Mouse (Mus musculus): Measurements from ENCODE around the gene Ctu2. TPM values are rescaled to one million over a fixed set of nuclear protein-coding genes. Genes with fewer than 3 reads are reported as not detected.

Gene Ctu2
- 45.4 and 56.2 TPM in 2 replicates for polyA plus RNA-seq (2014; fragmentation: Nextera tagmentation; extraction: Ambion mirVana)

DNA sequence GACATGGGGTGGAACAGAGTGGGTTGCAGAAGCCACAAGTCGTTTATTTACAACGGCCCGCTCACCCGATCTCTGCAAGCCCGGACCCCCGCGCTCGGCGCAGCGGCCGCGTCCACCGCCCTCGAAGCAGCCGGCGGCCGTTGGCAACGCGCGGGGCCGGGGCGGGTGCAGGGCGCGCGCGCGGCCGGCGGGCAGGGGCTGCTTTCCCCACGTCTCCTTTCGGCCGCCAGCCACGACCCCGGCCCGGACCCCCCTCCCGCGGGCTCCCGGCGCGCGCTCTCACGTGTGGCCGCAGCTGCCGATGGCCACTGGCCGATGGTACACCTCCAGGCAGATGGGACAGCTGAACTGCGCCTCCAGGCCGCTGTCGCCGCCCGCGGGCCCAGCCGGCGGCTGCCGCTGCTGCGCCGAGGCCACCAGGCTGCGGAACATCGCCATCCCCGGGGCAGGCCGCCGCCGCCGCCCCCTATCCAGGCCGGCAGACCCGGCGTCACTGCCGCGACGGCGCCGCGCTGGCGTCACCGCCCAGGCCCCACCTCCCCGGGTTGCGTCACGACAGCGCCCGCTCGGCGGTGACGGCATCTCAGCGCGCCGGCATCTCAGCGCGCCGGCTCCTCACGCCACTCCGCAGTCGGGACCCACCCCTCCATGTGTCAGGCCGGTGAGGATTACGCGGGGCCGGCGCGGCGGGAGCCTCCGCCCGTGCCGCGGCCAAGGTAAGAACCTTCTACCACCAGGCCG is at the start of gene Ctu2, which contains the start of gene Rnf166:
Gene Ctu2, plus strand, starts transcription at position 564 of the 741 bp plus-strand sequence.
Gene Rnf166, minus strand, starts transcription at position 485 of the 741 bp plus-strand sequence.
- DNase-seq = peak; percentile 95
- H3K4me1 ChIP-seq (ENCODE audit: insufficient read depth) = no peaks in the 10 kb centered on the region
- TF ChIP-seq CTCF (IDR thresholded peaks at IDR 0.05; ENCODE audit: low read depth) = no peak
- under 1% methylated on average over 95 of the region's 103 CpGs for WGBS
- peak within 1 kb of the TSS; percentile 63; the same call in 1 of the 2 replicates for H3K27ac ChIP-seq (ENCODE audit: low read depth)
- peak within 1 kb of the TSS; percentile 93 for H3K4me2 ChIP-seq
- peaks cover 41% of the 10 kb centered on the region for H3K36me3 ChIP-seq (ENCODE audit: insufficient read depth)
- peak within 1 kb of the TSS; percentile 84 for H3K9ac ChIP-seq
- H3K9me3 ChIP-seq (ENCODE audit: low read depth, low read length) = no peaks in the 10 kb centered on the region
- peak; percentile 89 for ATAC-seq (ENCODE audit: insufficient read depth)
- H3K4me3 ChIP-seq (ENCODE audit: low read depth, low read length) = peak within 1 kb of the TSS; percentile 100
- H3K27me3 ChIP-seq (ENCODE audit: insufficient read depth, low read length) = no peaks in the 10 kb centered on the region

DNA sequence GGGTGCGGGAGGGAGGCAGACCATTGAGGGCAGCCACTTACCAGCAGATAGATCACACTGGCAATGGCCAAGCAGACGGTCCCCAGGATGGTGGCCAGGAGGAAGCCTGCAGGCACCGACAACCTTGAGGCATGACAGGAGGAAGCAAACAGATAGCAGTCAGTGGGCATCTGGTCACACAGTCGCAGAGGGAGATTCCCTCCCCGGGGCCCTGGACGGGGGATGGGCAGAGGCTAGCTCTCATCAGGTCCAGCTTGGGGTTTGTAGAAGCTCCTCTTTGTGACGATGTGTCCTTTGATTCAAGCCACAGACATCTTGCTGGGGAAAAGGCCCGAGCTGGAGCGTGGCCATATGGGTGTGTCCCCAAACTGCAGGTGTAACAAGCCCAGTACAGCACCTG is 49.8 kb upstream of the Ctu2 start:
- Histone ChIP-seq H3K36me3 (ENCODE audit: insufficient read depth) (0 out of 2 replicates have a peak, but pooled peaks cover 5% of the 10 kb centered on the region), H3K4me2 (no peak overlapping the region), H3K4me1 (ENCODE audit: insufficient read depth) (no peaks in the 10 kb centered on the region), H3K4me3 (ENCODE audit: low read depth, low read length) (no peak overlapping the region), H3K9me3 (ENCODE audit: low read depth, low read length) (no peaks in the 10 kb centered on the region), H3K9ac (no peak overlapping the region), H3K27me3 (ENCODE audit: insufficient read depth, low read length) (no peaks in the 10 kb centered on the region), H3K27ac (ENCODE audit: low read depth) (no peak overlapping the region)
- ATAC-seq (ENCODE audit: insufficient read depth) (no peak), DNase-seq (no peak)
- no peak for TF ChIP-seq CTCF (IDR thresholded peaks at IDR 0.05; ENCODE audit: low read depth)
- 69% methylated on average over 9 of the region's 9 CpGs for whole genome bisulfite sequencing

DNA sequence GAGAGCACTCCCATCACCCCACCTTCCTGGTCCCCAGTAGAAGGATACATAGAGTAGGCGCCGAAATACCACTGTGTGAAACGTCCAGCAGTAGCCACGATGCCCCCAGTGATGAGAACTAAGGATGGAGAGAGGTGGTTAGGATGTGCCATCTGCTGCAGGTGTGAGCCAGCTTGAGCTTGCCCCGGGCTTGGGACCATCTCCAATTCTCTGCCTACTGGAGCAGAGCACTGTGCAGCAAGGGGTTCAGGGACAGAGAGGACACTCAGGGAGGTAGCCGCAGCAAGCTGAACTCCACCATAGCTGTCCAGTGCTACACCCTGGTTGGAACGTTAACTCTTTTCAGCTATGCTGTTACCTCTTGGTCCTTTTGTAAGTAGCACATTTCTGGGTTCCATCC is 48.3 kb upstream of the Ctu2 start:
- WGBS = 82% methylated on average over 7 of the region's 7 CpGs
- no peak overlapping the region for H3K4me3 ChIP-seq (ENCODE audit: low read depth, low read length)
- no peaks in the 10 kb centered on the region for H3K9me3 ChIP-seq (ENCODE audit: low read depth, low read length)
- H3K4me1 ChIP-seq (ENCODE audit: insufficient read depth) = peaks cover 8% of the 10 kb centered on the region; the same call in 1 of the 2 replicates
- no peak overlapping the region for H3K4me2 ChIP-seq
- H3K27ac ChIP-seq (ENCODE audit: low read depth) = no peak overlapping the region
- TF ChIP-seq CTCF (IDR thresholded peaks at IDR 0.05; ENCODE audit: low read depth) = no peak
- ATAC-seq (ENCODE audit: insufficient read depth) = no peak
- no peaks in the 10 kb centered on the region for H3K27me3 ChIP-seq (ENCODE audit: insufficient read depth, low read length)
- no peak overlapping the region for H3K9ac ChIP-seq
- H3K36me3 ChIP-seq (ENCODE audit: insufficient read depth) = 0 out of 2 replicates have a peak, but pooled peaks cover 5% of the 10 kb centered on the region
- DNase-seq = no peak

- Histone ChIP-seq H3K9ac (no peak overlapping the region), H3K4me2 (no peak overlapping the region), H3K4me1 (ENCODE audit: insufficient read depth) (peaks cover 8% of the 10 kb centered on the region; the same call in 1 of the 2 replicates), H3K4me3 (ENCODE audit: low read depth, low read length) (no peak overlapping the region), H3K27me3 (ENCODE audit: insufficient read depth, low read length) (no peaks in the 10 kb centered on the region), H3K9me3 (ENCODE audit: low read depth, low read length) (no peaks in the 10 kb centered on the region), H3K27ac (ENCODE audit: low read depth) (no peak overlapping the region), H3K36me3 (ENCODE audit: insufficient read depth) (0 out of 2 replicates have a peak, but pooled peaks cover 5% of the 10 kb centered on the region)
- TF ChIP-seq CTCF (IDR thresholded peaks at IDR 0.05; ENCODE audit: low read depth) = no peak
- no peak for ATAC-seq (ENCODE audit: insufficient read depth)
- no peak for DNase-seq
- WGBS = 85% methylated on average over 9 of the region's 9 CpGs
These were observed 47.8 kb upstream of the Ctu2 start for GRCm38 (mm10) chr8:122428163-122428562.

DNA sequence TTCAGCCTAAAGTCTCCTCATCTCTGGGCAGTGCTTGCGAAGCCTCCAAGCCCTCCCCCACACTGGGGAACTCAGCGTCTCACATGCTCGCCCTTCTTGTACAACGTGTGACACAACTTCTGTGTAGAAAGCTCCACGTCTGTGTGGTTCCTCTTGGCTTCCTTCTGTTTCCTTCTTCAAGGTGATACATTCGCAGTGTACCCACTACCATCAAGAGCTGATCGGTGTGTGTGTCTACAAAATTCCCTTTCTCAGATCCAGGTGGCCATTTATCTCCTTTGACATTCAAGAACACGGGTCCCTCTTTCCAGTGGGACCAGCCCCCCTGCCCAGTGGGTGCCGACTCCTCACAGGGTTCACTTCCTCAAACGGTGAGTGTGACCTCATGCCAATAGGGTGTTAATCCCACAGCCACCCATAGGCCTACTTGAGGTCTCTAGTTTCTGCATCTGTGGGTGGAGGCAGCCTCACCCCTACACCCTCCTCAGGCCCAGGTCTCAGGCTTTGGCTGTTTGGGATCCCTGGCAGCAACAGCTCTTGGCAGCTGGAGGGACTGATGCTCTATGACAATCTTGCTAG is 45.8 kb upstream of the Ctu2 start:
- no peak for TF ChIP-seq CTCF (IDR thresholded peaks at IDR 0.05; ENCODE audit: low read depth)
- ATAC-seq (ENCODE audit: insufficient read depth) (no peak), DNase-seq (peak; percentile 28)
- H3K27ac ChIP-seq (ENCODE audit: low read depth) = no peak overlapping the region
- no peak overlapping the region for H3K4me2 ChIP-seq
- H3K4me1 ChIP-seq (ENCODE audit: insufficient read depth) = peaks cover 8% of the 10 kb centered on the region; the same call in 1 of the 2 replicates
- no peak overlapping the region for H3K4me3 ChIP-seq (ENCODE audit: low read depth, low read length)
- no peaks in the 10 kb centered on the region for H3K9me3 ChIP-seq (ENCODE audit: low read depth, low read length)
- 74% methylated on average over 10 of the region's 10 CpGs for WGBS
- no peaks in the 10 kb centered on the region for H3K27me3 ChIP-seq (ENCODE audit: insufficient read depth, low read length)
- no peak overlapping the region for H3K9ac ChIP-seq
- H3K36me3 ChIP-seq (ENCODE audit: insufficient read depth) = peaks cover 11% of the 10 kb centered on the region; the same call in 1 of the 2 replicates

- H3K4me2 ChIP-seq = no peak overlapping the region; the same call in 1 of the 2 replicates
- no peak for DNase-seq
These were observed 45.3 kb upstream of the Ctu2 start for GRCm38 (mm10) chr8:122430646-122431045.

More at GRCm38 (mm10) chr8:122430646-122431045, 45.3 kb upstream of the Ctu2 start:
- H3K27me3 ChIP-seq (ENCODE audit: insufficient read depth, low read length) = no peaks in the 10 kb centered on the region
- ATAC-seq (ENCODE audit: insufficient read depth) = no peak
- 67% methylated on average over 3 of the region's 3 CpGs for WGBS
- peaks cover 8% of the 10 kb centered on the region; the same call in 1 of the 2 replicates for H3K4me1 ChIP-seq (ENCODE audit: insufficient read depth)
- H3K9me3 ChIP-seq (ENCODE audit: low read depth, low read length) = no peaks in the 10 kb centered on the region
- no peak overlapping the region for H3K9ac ChIP-seq
- H3K4me3 ChIP-seq (ENCODE audit: low read depth, low read length) = no peak overlapping the region
- no peak for TF ChIP-seq CTCF (IDR thresholded peaks at IDR 0.05; ENCODE audit: low read depth)
- H3K27ac ChIP-seq (ENCODE audit: low read depth) = no peak overlapping the region
- H3K36me3 ChIP-seq (ENCODE audit: insufficient read depth) = peaks cover 15% of the 10 kb centered on the region
